In genomic region chr2:91164991-91165390, GRCm38 (mm10) we compare ENCODE assay signal across 1 mouse cellular context.
A peak's percentile ranks its signal among the peaks of the same experiment; 100 is the strongest.
TF ChIP-seq lines count a peak whose summit lies in the region.

No protein-coding gene starts in this region.

TF ChIP-seq in MEL, 35 proteins besides CTCF, POLR2A, EP300 and RAD21:
- TF ChIP-seq ETS1 (IDR thresholded peaks at IDR 0.05; ENCODE audit: low read depth, low read length) = peak; percentile 91
- peak; percentile 30; the same call in 1 of the 2 replicates for TF ChIP-seq TAL1 (IDR thresholded peaks at IDR 0.05; ENCODE audit: low read length)
- peak; percentile 93 for TF ChIP-seq MXI1 (IDR thresholded peaks at IDR 0.05; ENCODE audit: low read depth, low read length)
- TF ChIP-seq ZNF384 (IDR thresholded peaks at IDR 0.05; ENCODE audit: low read depth, low read length) = no peak
- no peak for TF ChIP-seq ZKSCAN1 (IDR thresholded peaks at IDR 0.05; ENCODE audit: low read depth, low read length)
- no peak for TF ChIP-seq GABPA (IDR thresholded peaks at IDR 0.05; ENCODE audit: low read depth, low read length)
- no peak for TF ChIP-seq MYB (IDR thresholded peaks at IDR 0.05; ENCODE audit: low read depth, low read length)
- peak; percentile 59; the same call in 1 of the 2 replicates for TF ChIP-seq MYC (IDR thresholded peaks at IDR 0.05; ENCODE audit: low read depth, low read length)
- peak; percentile 31; the same call in 1 of the 2 replicates for TF ChIP-seq HCFC1 (IDR thresholded peaks at IDR 0.05; ENCODE audit: low read depth, low read length)
- no peak for TF ChIP-seq E2F4 (IDR thresholded peaks at IDR 0.05; ENCODE audit: borderline replicate concordance, low read depth, low read length)
- peak; percentile 88 for TF ChIP-seq SIN3A (IDR thresholded peaks at IDR 0.05; ENCODE audit: low read length)
- TF ChIP-seq TCF12 (IDR thresholded peaks at IDR 0.05; ENCODE audit: low read depth, low read length) = peak; percentile 91
- TF ChIP-seq TBP (IDR thresholded peaks at IDR 0.05; ENCODE audit: low read depth, low read length) = no peak
- peak; percentile 90; the same call in 1 of the 2 replicates for TF ChIP-seq MAFK (IDR thresholded peaks at IDR 0.05; ENCODE audit: borderline replicate concordance, low read depth, low read length)
- TF ChIP-seq ZMIZ1 (IDR thresholded peaks at IDR 0.05; ENCODE audit: low read depth, low read length) = no peak
- peak; percentile 60; the same call in 1 of the 2 replicates for TF ChIP-seq POLR2AphosphoS2 (IDR thresholded peaks at IDR 0.05; ENCODE audit: low read length)
- no peak for TF ChIP-seq MAZ (IDR thresholded peaks at IDR 0.05; ENCODE audit: low read depth, low read length)
- TF ChIP-seq BHLHE40 (IDR thresholded peaks at IDR 0.05; ENCODE audit: borderline replicate concordance, low read depth, low read length) = peak; percentile 62; the same call in 1 of the 2 replicates
- TF ChIP-seq POLR2AphosphoS5 (IDR thresholded peaks at IDR 0.05; ENCODE audit: borderline replicate concordance, low read depth, low read length) = no peak
- no peak for TF ChIP-seq MEF2A (IDR thresholded peaks at IDR 0.05; ENCODE audit: extremely low read depth, insufficient replicate concordance, low read depth, low read length, poor library complexity, severe bottlenecking)
- TF ChIP-seq NRF1 (IDR thresholded peaks at IDR 0.05; ENCODE audit: insufficient read depth, low read depth, low read length, poor library complexity, severe bottlenecking) = peak; percentile 79
- TF ChIP-seq NELFE (IDR thresholded peaks at IDR 0.05; ENCODE audit: low read depth, low read length) = no peak
- no peak for TF ChIP-seq CHD2 (IDR thresholded peaks at IDR 0.05; ENCODE audit: low read length)
- TF ChIP-seq GATA1 (IDR thresholded peaks at IDR 0.05; ENCODE audit: low read depth, low read length) = peak; percentile 95
- no peak for TF ChIP-seq UBTF (IDR thresholded peaks at IDR 0.05; ENCODE audit: borderline replicate concordance, insufficient read depth, low read depth, low read length)
- no peak for TF ChIP-seq ELF1 (IDR thresholded peaks at IDR 0.05; ENCODE audit: low read depth, low read length)
- peak; percentile 99 for TF ChIP-seq RCOR1 (IDR thresholded peaks at IDR 0.05; ENCODE audit: low read depth, low read length)
- 0 out of 2 replicates have a peak, but pooled peaks have one; percentile 1 for TF ChIP-seq SMC3 (IDR thresholded peaks at IDR 0.05; ENCODE audit: low read depth, low read length)
- no peak for TF ChIP-seq CHD1 (IDR thresholded peaks at IDR 0.05; ENCODE audit: low read depth, low read length)
- peak; percentile 76 for TF ChIP-seq MAX (IDR thresholded peaks at IDR 0.05; ENCODE audit: low read length)
- TF ChIP-seq KAT2A (conservative IDR thresholded peaks at IDR 0.05; ENCODE audit: low read depth, low read length) = no peak
- 0 out of 2 replicates have a peak, but pooled peaks have one; percentile 25 for TF ChIP-seq JUND (IDR thresholded peaks at IDR 0.05; ENCODE audit: low read depth, low read length)
- TF ChIP-seq ZC3H11A (IDR thresholded peaks at IDR 0.05; ENCODE audit: low read depth, low read length) = 0 out of 2 replicates have a peak, but pooled peaks have one; percentile 17
- peak; percentile 17; the same call in 1 of the 2 replicates for TF ChIP-seq USF1 (IDR thresholded peaks at IDR 0.05; ENCODE audit: low read depth, low read length)
- TF ChIP-seq USF2 (IDR thresholded peaks at IDR 0.05; ENCODE audit: borderline replicate concordance in 1 of 2, insufficient read depth in 1 of 2, low read depth in 1 of 2, low read length in 2 of 2) = no peak
TF ChIP-seq in MEL: peak in this region for 18.
